Mouse (Mus musculus) forebrain, embryonic 14.5 days (tissue): Measurements from ENCODE around the gene Arid2. TPM values are rescaled to one million over a fixed set of nuclear protein-coding genes. Genes with fewer than 3 reads are reported as not detected.

Experiments
- ATAC-seq: fragments of 200-750 bp; cut with Nextera tagmentation; 2 replicates; pipeline ENCODE4 v1.8.0; 2017; ENCODE audit warnings: mild to moderate bottlenecking, moderate library complexity
- DNase-seq: peaks from one replicate; pipeline ENCODE4 v3.0.0-alpha.2; 2015; ENCODE audit warnings: low spot score
- H3K27ac ChIP-seq: fragments of 300-500 bp; sonication (generic); 2 replicates; pipeline ENCODE4 v1.5.1; 2014; ENCODE audit warnings: low read depth, mild to moderate bottlenecking, control low read depth, low read length, moderate library complexity
- H3K27me3 ChIP-seq: fragments of 300-500 bp; sonication (generic); replicated peaks from 2 replicates; pipeline ENCODE4 v1.6.1; 2014; ENCODE audit warnings: low read length, control low read depth, mixed read lengths; ENCODE audit not compliant: control insufficient read depth, insufficient read depth
- H3K36me3 ChIP-seq: fragments of 300-500 bp; sonication (generic); 2 replicates; pipeline ENCODE4 v1.6.1; 2014; ENCODE audit warnings: low read length, control low read depth; ENCODE audit not compliant: control insufficient read depth, insufficient read depth
- H3K4me1 ChIP-seq: fragments of 300-500 bp; sonication (generic); 2 replicates; pipeline ENCODE4 v1.6.1; 2014; ENCODE audit warnings: antibody characterized with exemption, low read length, control low read depth; ENCODE audit not compliant: control insufficient read depth, insufficient read depth
- H3K4me2 ChIP-seq: fragments of 300-500 bp; sonication (generic); 2 replicates; pipeline ENCODE4 v1.6.1; 2014; ENCODE audit warnings: mild to moderate bottlenecking, control low read depth, low read length
- H3K4me3 ChIP-seq: fragments of 300-500 bp; sonication (generic); 2 replicates; pipeline ENCODE4 v1.5.1; 2014; ENCODE audit warnings: low read depth, low read length, control low read depth
- H3K9ac ChIP-seq: fragments of 300-500 bp; sonication (generic); 2 replicates; pipeline ENCODE4 v1.6.1; 2014; ENCODE audit warnings: mild to moderate bottlenecking, low read length, control low read depth, moderate library complexity
- H3K9me3 ChIP-seq: fragments of 300-500 bp; sonication (generic); replicated peaks from 2 replicates; pipeline ENCODE4 v1.6.1; 2016; ENCODE audit warnings: low read length, control low read depth, mixed read lengths; ENCODE audit not compliant: control insufficient read depth
- WGBS: fragments of 180-500 bp; shearing (Covaris S2); extraction: QIAGEN DNeasy Blood & Tissue Kit; methylation state at CpG from one replicate; pipeline ENCODE4 v1.1.7; 2014; 5-methylcytosine and 5-hydroxymethylcytosine counted together
- polyA plus RNA-seq: library from polyadenylated mRNA; unstranded; fragments of >200 nt; fragmentation: Nextera tagmentation; extraction: Ambion mirVana; gene quantifications from 2 replicates; pipeline ENCODE4 v1.2.1, GENCODE M21; 2014

The Arid2 gene
- polyA plus RNA-seq, 1 experiment from 2014 or later: 24.4 TPM

GRCm38 (mm10) chr15:96283141-96283540 is 4.2 kb upstream of the Arid2 start:
- H3K9ac ChIP-seq: peak overlapping the region; percentile 99
- peak overlapping the region; percentile 94 for H3K4me3 ChIP-seq
- ATAC-seq (no peak), DNase-seq (peak; percentile 22)
- peaks cover 23% of the 10 kb centered on the region for H3K4me1 ChIP-seq
- peak overlapping the region; percentile 83 for H3K4me2 ChIP-seq
- H3K36me3 ChIP-seq: peaks cover 15% of the 10 kb centered on the region; the same call in 1 of the 2 replicates
- 20% methylated on average over 8 of the region's 8 CpGs for WGBS
- no peaks in the 10 kb centered on the region for H3K27me3 ChIP-seq
- no peaks in the 10 kb centered on the region for H3K9me3 ChIP-seq
- H3K27ac ChIP-seq: peak overlapping the region; percentile 29; the same call in 1 of the 2 replicates

- H3K9me3 ChIP-seq: no peaks in the 10 kb centered on the region
- H3K4me3 ChIP-seq: peak overlapping the region; percentile 94
- peak overlapping the region; percentile 99 for H3K9ac ChIP-seq
- peaks cover 8% of the 10 kb centered on the region; the same call in 1 of the 2 replicates for H3K36me3 ChIP-seq
- no peaks in the 10 kb centered on the region for H3K27me3 ChIP-seq
- H3K4me2 ChIP-seq: peak overlapping the region; percentile 83
- peak overlapping the region; percentile 100 for H3K27ac ChIP-seq
- H3K4me1 ChIP-seq: peaks cover 23% of the 10 kb centered on the region
- DNase-seq: peak; percentile 78
- 3% methylated on average over 11 of the region's 11 CpGs for WGBS
- no peak for ATAC-seq
These were observed 3.3 kb upstream of the Arid2 start for GRCm38 (mm10) chr15:96283920-96284431.

- Histone ChIP-seq H3K27ac (peak overlapping the region; percentile 100), H3K4me2 (peak overlapping the region; percentile 83), H3K27me3 (no peaks in the 10 kb centered on the region), H3K36me3 (peaks cover 5% of the 10 kb centered on the region; the same call in 1 of the 2 replicates), H3K9ac (peak overlapping the region; percentile 99), H3K9me3 (no peaks in the 10 kb centered on the region), H3K4me3 (peak overlapping the region; percentile 94), H3K4me1 (peaks cover 27% of the 10 kb centered on the region)
- peak; percentile 52 for DNase-seq
- ATAC-seq: peak; percentile 24
- WGBS: under 1% methylated on average over 67 of the region's 67 CpGs
These were observed 2.5 kb upstream of the Arid2 start for GRCm38 (mm10) chr15:96284711-96285322.

- Histone ChIP-seq H3K9ac (peak overlapping the region; percentile 99), H3K9me3 (no peaks in the 10 kb centered on the region), H3K27ac (peak overlapping the region; percentile 100), H3K4me2 (peak overlapping the region; percentile 83), H3K4me1 (peaks cover 30% of the 10 kb centered on the region), H3K4me3 (peak overlapping the region; percentile 94), H3K27me3 (no peaks in the 10 kb centered on the region), H3K36me3 (0 out of 2 replicates have a peak, but pooled peaks cover 2% of the 10 kb centered on the region)
- DNase-seq (peak; percentile 95), ATAC-seq (peak; percentile 82)
- under 1% methylated on average over 43 of the region's 64 CpGs for WGBS
These were observed 1.8 kb upstream of the Arid2 start for GRCm38 (mm10) chr15:96285323-96286014.

GRCm38 (mm10) chr15:96286015-96286934 is 1.0 kb upstream of the Arid2 start:
- 0 out of 2 replicates have a peak, but pooled peaks cover under 1% of the 10 kb centered on the region for H3K36me3 ChIP-seq
- under 1% methylated on average over 68 of the region's 72 CpGs for WGBS
- peaks cover 28% of the 10 kb centered on the region for H3K4me1 ChIP-seq

GRCm38 (mm10) chr15:96286935-96287292 is 404 bp upstream of the Arid2 start:
- Histone ChIP-seq H3K4me2 (peak overlapping the region; percentile 83), H3K9ac (peak overlapping the region; percentile 99), H3K9me3 (no peaks in the 10 kb centered on the region), H3K4me1 (peaks cover 25% of the 10 kb centered on the region), H3K36me3 (0 out of 2 replicates have a peak, but pooled peaks cover 2% of the 10 kb centered on the region), H3K4me3 (peak overlapping the region; percentile 94), H3K27ac (peak overlapping the region; percentile 100), H3K27me3 (no peaks in the 10 kb centered on the region)
- under 1% methylated on average over 30 of the region's 63 CpGs for WGBS
- ATAC-seq (peak; percentile 35), DNase-seq (no peak)

More at GRCm38 (mm10) chr15:96286015-96286934, 1.0 kb upstream of the Arid2 start:
- DNase-seq (peak; percentile 95), ATAC-seq (peak; percentile 78)
- Histone ChIP-seq H3K4me3 (peak overlapping the region; percentile 94), H3K9ac (peak overlapping the region; percentile 99), H3K9me3 (no peaks in the 10 kb centered on the region), H3K4me2 (peak overlapping the region; percentile 83), H3K27ac (peak overlapping the region; percentile 100), H3K27me3 (no peaks in the 10 kb centered on the region)

- ATAC-seq (no peak), DNase-seq (peak; percentile 71)
- peak overlapping the region; percentile 94 for H3K4me3 ChIP-seq
- peak overlapping the region; percentile 100 for H3K27ac ChIP-seq
- peak overlapping the region; percentile 99 for H3K9ac ChIP-seq
- H3K4me2 ChIP-seq: peak overlapping the region; percentile 83
- no peaks in the 10 kb centered on the region for H3K9me3 ChIP-seq
- 0% methylated on average over 66 of the region's 97 CpGs for WGBS
- peaks cover 14% of the 10 kb centered on the region for H3K4me1 ChIP-seq
- H3K36me3 ChIP-seq: 0 out of 2 replicates have a peak, but pooled peaks cover 2% of the 10 kb centered on the region
- H3K27me3 ChIP-seq: no peaks in the 10 kb centered on the region
These were observed 888 bp downstream of the Arid2 start for GRCm38 (mm10) chr15:96287976-96288835.
